13 mouse cellular contexts compared by ENCODE assay signal in the genomic region with DNA sequence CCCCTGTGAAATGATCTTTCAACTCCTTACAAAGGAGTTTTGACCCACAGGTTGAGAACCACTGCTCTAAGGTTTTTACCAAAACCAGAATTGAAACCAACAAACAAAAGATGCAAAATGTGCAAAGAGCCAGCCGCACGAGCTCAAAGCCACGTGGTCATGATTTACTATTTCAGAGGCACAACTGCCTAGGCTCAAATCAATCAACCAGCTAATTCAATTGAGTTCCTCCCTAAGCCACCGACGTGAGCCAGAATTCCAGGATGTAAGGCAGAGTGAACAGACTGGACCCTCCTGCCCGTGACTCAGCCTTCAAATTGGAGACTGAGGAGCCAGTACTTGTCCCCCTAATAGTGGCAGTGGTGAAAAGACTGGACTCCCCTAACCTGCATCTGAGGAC. TPM values are rescaled to one million over a fixed set of nuclear protein-coding genes. Genes with fewer than 3 reads are reported as not detected.
DNase-seq lines count a peak whose midpoint lies in the region; ATAC-seq and TF ChIP-seq lines count a peak whose summit lies in the region.
"Had no signal": no experiment of that assay in that cellular context is flagged by ENCODE, and none has a peak within 500 bp of the region (broad histone marks: within the 10 kb centered on the region; RNA-seq: fewer than 3 reads in every experiment).

No protein-coding gene starts in this region.

- no peaks in the 10 kb centered on the region for H3K36me3 ChIP-seq in forebrain, embryonic 14.5 days (ENCODE audit: control insufficient read depth, insufficient read depth, low read length)
- no peaks in the 10 kb centered on the region for H3K36me3 ChIP-seq in forebrain, embryonic 11.5 days (ENCODE audit: control insufficient read depth, insufficient read depth, low read length)
- H3K36me3 ChIP-seq in kidney, postnatal 0 days (ENCODE audit: insufficient read depth, low read length), result 0 out of 2 replicates have a peak, but pooled peaks cover 4% of the 10 kb centered on the region

- H3K27ac ChIP-seq in forebrain, embryonic 14.5 days (ENCODE audit: low read depth, low read length), result no peak overlapping the region; the same call in 1 of the 2 replicates
- no peak overlapping the region; the same call in 1 of the 2 replicates for H3K27ac ChIP-seq in forebrain, embryonic 11.5 days (ENCODE audit: low read depth, low read length)
- H3K27ac ChIP-seq in kidney, postnatal 0 days, result peak overlapping the region; percentile 47; the same call in 1 of the 2 replicates
- H3K27ac ChIP-seq: limb, embryonic 13.5 days had no signal

- H3K27me3 ChIP-seq in forebrain, embryonic 14.5 days (replicated peaks; ENCODE audit: control insufficient read depth, insufficient read depth, low read length), result no peaks in the 10 kb centered on the region
- H3K27me3 ChIP-seq in forebrain, embryonic 11.5 days (ENCODE audit: control insufficient read depth, insufficient read depth, low read length), result no peaks in the 10 kb centered on the region
- H3K27me3 ChIP-seq in kidney, postnatal 0 days (ENCODE audit: insufficient read depth, low read length), result no peaks in the 10 kb centered on the region
- H3K27me3 ChIP-seq: limb, embryonic 13.5 days had no signal

- ATAC-seq in forebrain, embryonic 14.5 days, result no peak
- no peak for ATAC-seq in forebrain, embryonic 11.5 days (replicated peaks; ENCODE audit: low FRiP score)
- no peak for ATAC-seq in kidney, postnatal 0 days (replicated peaks; ENCODE audit: low FRiP score, low read depth)
- ATAC-seq in activated CD4-positive, CD25-positive, alpha-beta regulatory T cell, adult 4 months, result no peak

- peaks cover 12% of the 10 kb centered on the region; the same call in 1 of the 2 replicates for H3K4me1 ChIP-seq in forebrain, embryonic 14.5 days (ENCODE audit: control insufficient read depth, insufficient read depth, low read length)
- H3K4me1 ChIP-seq in forebrain, embryonic 11.5 days (replicated peaks; ENCODE audit: control insufficient read depth, insufficient read depth, low read length), result peaks cover 11% of the 10 kb centered on the region
- H3K4me1 ChIP-seq in kidney, postnatal 0 days (replicated peaks; ENCODE audit: insufficient read depth, low read length), result peaks cover 8% of the 10 kb centered on the region; the same call in 1 of the 2 replicates

- no peak overlapping the region for H3K9ac ChIP-seq in forebrain, embryonic 14.5 days (ENCODE audit: low read length)
- H3K9ac ChIP-seq in forebrain, embryonic 11.5 days (ENCODE audit: low read length), result no peak overlapping the region
- H3K9ac ChIP-seq in kidney, postnatal 0 days (ENCODE audit: low read depth, low read length), result no peak overlapping the region
- H3K9ac ChIP-seq: limb, embryonic 13.5 days had no signal

- DNase-seq in forebrain, embryonic 14.5 days (ENCODE audit: low spot score), result peak; percentile 55
- no peak for DNase-seq in forebrain, embryonic 11.5 days (ENCODE audit: low spot score)
- DNase-seq in kidney, postnatal 0 days (ENCODE audit: low spot score), result no peak
- DNase-seq in kidney, postnatal 10 days, result no peak
- peak; percentile 67 for DNase-seq in MN1 (ENCODE audit: low spot score)
- DNase-seq in mesoderm, embryonic 11.5 days (ENCODE audit: low read depth, low spot score), result peak; percentile 25
- no peak for DNase-seq in right cerebral cortex, postnatal 25 days
- DNase-seq: cerebellum, postnatal 25 days; heart, postnatal 36 days; lung, adult 2 months; thymus, postnatal 14 days had no signal

- no peak for TF ChIP-seq CTCF in kidney, postnatal 0 days (IDR thresholded peaks at IDR 0.05; ENCODE audit: low read depth)

- 9% methylated on average over 6 of the region's 6 CpGs for WGBS in forebrain, embryonic 14.5 days
- 18% methylated on average over 6 of the region's 6 CpGs for WGBS in forebrain, embryonic 11.5 days
- 14% methylated on average over 6 of the region's 6 CpGs for WGBS in kidney, postnatal 0 days

- no peaks in the 10 kb centered on the region for H3K9me3 ChIP-seq in forebrain, embryonic 14.5 days (replicated peaks; ENCODE audit: control insufficient read depth, low read length)
- H3K9me3 ChIP-seq in forebrain, embryonic 11.5 days (ENCODE audit: control insufficient read depth, low read length), result no peaks in the 10 kb centered on the region
- H3K9me3 ChIP-seq in kidney, postnatal 0 days (replicated peaks; ENCODE audit: low read length), result no peaks in the 10 kb centered on the region
- H3K9me3 ChIP-seq: limb, embryonic 13.5 days had no signal

- no peak overlapping the region for H3K4me3 ChIP-seq in forebrain, embryonic 14.5 days (ENCODE audit: low read depth, low read length)
- H3K4me3 ChIP-seq in forebrain, embryonic 11.5 days (ENCODE audit: low read depth, low read length), result no peak overlapping the region
- H3K4me3 ChIP-seq in kidney, postnatal 0 days (replicated peaks; ENCODE audit: low read depth, low read length), result no peak overlapping the region
- H3K4me3 ChIP-seq: limb, embryonic 13.5 days had no signal

- no peak overlapping the region for H3K4me2 ChIP-seq in forebrain, embryonic 14.5 days (ENCODE audit: low read length)
- no peak overlapping the region for H3K4me2 ChIP-seq in forebrain, embryonic 11.5 days (ENCODE audit: low read depth, low read length, severe bottlenecking)
- H3K4me2 ChIP-seq in kidney, postnatal 0 days (ENCODE audit: low read length), result no peak overlapping the region
- H3K4me2 ChIP-seq: limb, embryonic 13.5 days had no signal

RNA-seq across cellular contexts. Expression of a gene that starts 11.1 kb away (rescaled TPM):
- polyA plus RNA-seq in forebrain, embryonic 14.5 days (2014; fragmentation: Nextera tagmentation; extraction: Ambion mirVana), result 5.3 and 5.4 TPM in 2 replicates
- 6.6 and 7.1 TPM in 2 replicates for polyA plus RNA-seq in forebrain, embryonic 11.5 days (2014; fragmentation: Nextera tagmentation; extraction: Ambion mirVana)
- 4.7 TPM in 2 replicates for polyA plus RNA-seq in kidney, postnatal 0 days (2015; fragmentation: Nextera tagmentation; extraction: Ambion mirVana)
- polyA plus RNA-seq in activated CD4-positive, CD25-positive, alpha-beta regulatory T cell, adult 4 months (2017; shearing (Covaris generic)), result 1 to 10 TPM; 5.2 TPM

RNA-seq across cellular contexts. Expression of a gene that starts 12.1 kb away (rescaled TPM):
- 30.4 and 34.2 TPM in 2 replicates for polyA plus RNA-seq in forebrain, embryonic 14.5 days (2014; fragmentation: Nextera tagmentation; extraction: Ambion mirVana)
- 25.9 and 26.6 TPM in 2 replicates for polyA plus RNA-seq in forebrain, embryonic 11.5 days (2014; fragmentation: Nextera tagmentation; extraction: Ambion mirVana)
- polyA plus RNA-seq in kidney, postnatal 0 days (2015; fragmentation: Nextera tagmentation; extraction: Ambion mirVana), result 15.0 and 16.9 TPM in 2 replicates
- polyA plus RNA-seq in activated CD4-positive, CD25-positive, alpha-beta regulatory T cell, adult 4 months (2017; shearing (Covaris generic)), result 1 to 10 TPM; 3.3 to 4.0 TPM

RNA-seq across cellular contexts. Expression of a gene that starts 43.5 kb away (rescaled TPM):
- 42.2 and 44.8 TPM in 2 replicates for polyA plus RNA-seq in forebrain, embryonic 14.5 days (2014; fragmentation: Nextera tagmentation; extraction: Ambion mirVana)
- polyA plus RNA-seq in forebrain, embryonic 11.5 days (2014; fragmentation: Nextera tagmentation; extraction: Ambion mirVana), result 28.0 and 29.4 TPM in 2 replicates
- polyA plus RNA-seq in kidney, postnatal 0 days (2015; fragmentation: Nextera tagmentation; extraction: Ambion mirVana), result 44.1 and 44.8 TPM in 2 replicates
- 1 to 10 TPM; 1.0 to 1.6 TPM for polyA plus RNA-seq in activated CD4-positive, CD25-positive, alpha-beta regulatory T cell, adult 4 months (2017; shearing (Covaris generic))

RNA-seq across cellular contexts. Expression of a gene that starts 51.1 kb away (rescaled TPM):
- 0.25 and 0.32 TPM in 2 replicates for polyA plus RNA-seq in forebrain, embryonic 14.5 days (2014; fragmentation: Nextera tagmentation; extraction: Ambion mirVana)
- 0.28 TPM in 1 of 2 replicates, not detected in the other for polyA plus RNA-seq in forebrain, embryonic 11.5 days (2014; fragmentation: Nextera tagmentation; extraction: Ambion mirVana)
- polyA plus RNA-seq in kidney, postnatal 0 days (2015; fragmentation: Nextera tagmentation; extraction: Ambion mirVana), result 43.5 and 50.3 TPM in 2 replicates
- not detected for polyA plus RNA-seq in activated CD4-positive, CD25-positive, alpha-beta regulatory T cell, adult 4 months (2017; shearing (Covaris generic))

RNA-seq across cellular contexts. Expression of a gene that starts 57.4 kb away (rescaled TPM):
- 86.9 and 98.4 TPM in 2 replicates for polyA plus RNA-seq in forebrain, embryonic 14.5 days (2014; fragmentation: Nextera tagmentation; extraction: Ambion mirVana)
- polyA plus RNA-seq in forebrain, embryonic 11.5 days (2014; fragmentation: Nextera tagmentation; extraction: Ambion mirVana), result 37.7 and 45.4 TPM in 2 replicates
- polyA plus RNA-seq in kidney, postnatal 0 days (2015; fragmentation: Nextera tagmentation; extraction: Ambion mirVana), result 87.0 and 96.8 TPM in 2 replicates
- 10 to 100 TPM; 70.3 to 75.4 TPM for polyA plus RNA-seq in activated CD4-positive, CD25-positive, alpha-beta regulatory T cell, adult 4 months (2017; shearing (Covaris generic))

Comparison
In these comparisons a context has a peak if more than half of its experiments do, and no peak if none do; other contexts are left out.
1. DNase-seq: peak in forebrain, embryonic 14.5 days (single experiment), MN1 (single experiment) and mesoderm, embryonic 11.5 days (single experiment); none in forebrain, embryonic 11.5 days (single experiment), kidney, postnatal 0 days (single experiment), kidney, postnatal 10 days (single experiment) and right cerebral cortex, postnatal 25 days (single experiment).
2. RNA of a gene that starts 43.5 kb away (polyA plus RNA-seq): 44.1 to 44.8 TPM in kidney, postnatal 0 days, 42.2 to 44.8 TPM in forebrain, embryonic 14.5 days and 28.0 to 29.4 TPM in forebrain, embryonic 11.5 days; 1.0 to 1.6 TPM in activated CD4-positive, CD25-positive, alpha-beta regulatory T cell, adult 4 months; every median in the first group is over 10 times any median in the second.